Mouse (Mus musculus): ENCODE results near the gene Rad51b.

The Rad51b gene

DNA sequence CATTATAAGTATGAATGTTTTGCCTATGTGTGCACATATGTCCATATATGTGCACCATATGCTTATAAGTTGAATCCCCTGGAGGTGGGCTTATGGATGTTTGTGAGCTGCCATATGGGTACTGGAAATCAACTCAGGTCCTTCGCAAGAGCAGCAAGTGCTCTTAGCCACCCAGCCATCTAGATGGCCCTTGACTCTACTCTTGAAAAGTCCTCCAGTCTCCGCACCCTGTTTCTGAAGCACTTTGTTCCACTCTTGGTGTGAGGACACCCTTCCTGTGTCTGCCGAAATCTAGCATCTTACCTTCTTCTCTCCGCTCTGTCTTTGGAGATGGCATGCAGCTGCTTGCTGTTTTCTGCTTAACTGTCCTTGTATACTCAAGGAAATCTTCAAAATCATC lies 291.7 kb downstream of the Rad51b start:
- no peak for DNase-seq

DNA sequence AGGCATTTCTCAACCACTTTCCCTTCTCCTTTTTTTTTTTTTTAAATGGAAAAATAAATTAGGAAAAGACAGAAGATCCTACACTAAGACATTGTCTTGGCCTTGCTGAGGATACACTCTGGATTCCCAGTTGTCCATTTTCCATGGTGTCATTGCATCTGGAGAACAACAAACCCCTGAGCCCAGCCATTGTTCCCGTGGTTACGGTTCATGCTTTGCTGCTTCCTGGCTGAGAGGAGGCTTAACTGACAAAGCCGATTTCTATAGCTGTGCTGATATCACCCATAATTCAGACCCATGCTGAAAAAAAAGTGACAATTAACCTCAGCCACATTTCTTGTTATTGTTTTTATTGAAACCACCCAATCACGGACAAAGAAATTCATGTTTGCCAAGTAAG lies 295.1 kb downstream of the Rad51b start:
- no peak for DNase-seq

- DNase-seq = no peak
These were observed 299.8 kb downstream of the Rad51b start for GRCm38 (mm10) chr12:79596842-79597241.

GRCm38 (mm10) chr12:79597351-79597750 lies 300.3 kb downstream of the Rad51b start:
- DNase-seq = no peak

DNA sequence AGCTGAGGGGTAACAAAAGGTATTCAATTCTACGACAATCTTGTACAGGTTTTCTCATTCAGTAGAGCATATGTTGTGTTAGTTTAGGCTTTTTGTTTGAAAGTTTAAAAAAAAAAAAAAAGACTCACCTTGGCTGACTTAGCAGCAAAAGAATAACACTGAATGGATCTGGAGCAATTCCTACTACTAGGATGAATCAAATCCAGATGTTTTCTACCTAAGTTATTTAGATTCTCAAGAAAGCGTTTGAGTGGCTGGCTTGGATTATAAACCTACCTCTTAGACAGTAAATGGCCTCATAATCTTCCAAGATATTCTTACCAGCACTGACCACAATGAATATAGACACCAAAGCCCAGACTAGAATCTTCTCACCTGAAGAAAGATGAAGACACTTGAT lies 300.7 kb downstream of the Rad51b start:
- no peak for DNase-seq

DNA sequence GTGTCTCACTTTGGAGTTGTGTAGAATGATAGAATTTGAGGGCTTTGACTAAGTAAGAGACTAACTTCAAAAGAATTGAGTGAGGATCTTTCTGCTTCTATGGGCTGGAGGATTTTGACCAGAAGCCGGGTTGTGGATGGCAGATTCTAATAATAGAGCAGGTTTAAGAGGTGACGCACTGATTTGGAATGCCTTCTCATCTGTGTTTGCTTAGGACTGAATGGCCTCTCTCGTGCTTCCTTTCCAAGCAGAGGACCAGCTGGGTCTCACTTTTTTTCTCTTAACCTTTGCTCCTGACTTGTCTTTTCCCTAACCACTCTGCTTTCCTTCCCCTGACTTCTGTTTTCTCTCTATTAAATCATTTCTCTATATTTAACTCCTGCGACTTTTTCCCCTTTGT lies 301.4 kb downstream of the Rad51b start:
- DNase-seq = no peak

- no peak for DNase-seq
These were observed 301.8 kb downstream of the Rad51b start for GRCm38 (mm10) chr12:79598901-79599300.

DNA sequence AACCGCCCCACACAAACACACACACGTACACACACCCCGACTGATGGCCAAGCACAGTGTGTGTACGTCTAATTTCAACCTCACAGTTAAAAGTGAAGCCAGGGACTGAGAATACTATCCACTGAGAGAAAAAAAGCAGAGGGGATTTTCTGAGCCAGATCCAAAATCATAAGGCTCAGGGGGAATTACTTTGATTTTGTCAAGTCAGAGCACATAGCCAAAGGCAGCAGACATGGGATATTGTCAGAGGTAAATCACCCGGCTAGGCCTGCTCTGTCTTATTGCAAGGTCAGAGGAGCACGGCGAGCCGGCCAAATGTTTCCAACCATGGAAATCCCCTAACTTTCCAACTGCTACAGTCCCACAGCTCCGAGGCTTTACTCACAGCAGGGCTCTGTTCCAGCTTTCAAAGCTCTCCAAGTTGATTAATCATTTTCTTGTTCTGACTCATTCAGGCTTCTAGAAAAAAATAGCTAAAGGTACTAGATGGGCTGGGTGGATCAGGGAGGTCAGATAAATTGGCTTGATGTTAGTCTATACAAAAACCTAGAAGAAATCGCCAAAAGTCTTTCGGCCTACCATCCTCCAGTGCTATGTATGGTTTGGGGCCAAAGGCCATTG lies 303.2 kb downstream of the Rad51b start:
- no peak for DNase-seq

DNA sequence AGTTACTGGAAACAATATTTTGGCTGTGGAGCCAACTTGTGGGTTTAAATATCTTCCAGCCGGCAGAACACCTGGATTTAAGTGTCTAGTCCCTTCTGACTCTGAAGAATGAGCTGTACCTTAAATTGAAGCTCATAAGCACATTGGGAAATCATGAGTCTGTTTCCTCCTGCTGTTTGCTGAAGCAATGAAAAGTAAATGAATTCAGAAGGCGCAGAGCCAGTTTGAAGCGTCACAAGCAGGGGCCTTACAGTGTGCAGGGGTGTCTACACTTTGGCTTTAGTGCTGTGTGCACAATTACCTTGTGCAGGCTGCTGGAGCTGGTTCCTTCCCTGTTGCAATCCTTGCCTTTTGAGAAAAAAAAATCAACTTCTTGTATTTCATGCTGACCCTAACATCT lies 305.6 kb downstream of the Rad51b start:
- DNase-seq = no peak

DNA sequence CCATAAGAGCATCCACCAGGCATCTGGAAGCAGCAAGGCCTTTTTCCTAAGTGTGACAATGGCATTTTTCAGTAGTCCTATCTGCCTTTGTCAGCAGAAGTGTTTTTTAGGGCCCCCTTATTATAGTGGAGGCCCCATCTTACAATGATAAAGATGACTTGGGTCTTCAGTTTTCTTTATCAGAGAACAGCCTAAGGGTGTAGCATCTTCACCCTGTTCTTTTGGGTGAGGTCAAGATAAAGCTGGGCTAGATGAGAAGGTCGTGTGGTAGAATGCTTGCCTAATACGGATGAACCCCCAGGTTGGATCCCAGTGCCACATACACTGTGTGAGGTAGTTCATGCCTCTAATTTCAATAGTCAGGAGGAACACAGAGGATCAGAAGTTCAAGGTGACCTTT lies 307.8 kb downstream of the Rad51b start:
- DNase-seq = no peak

- no peak for DNase-seq
These were observed 309.1 kb downstream of the Rad51b start for GRCm38 (mm10) chr12:79606197-79606631.

GRCm38 (mm10) chr12:79609399-79610010 lies 312.4 kb downstream of the Rad51b start:
- DNase-seq = no peak

DNA sequence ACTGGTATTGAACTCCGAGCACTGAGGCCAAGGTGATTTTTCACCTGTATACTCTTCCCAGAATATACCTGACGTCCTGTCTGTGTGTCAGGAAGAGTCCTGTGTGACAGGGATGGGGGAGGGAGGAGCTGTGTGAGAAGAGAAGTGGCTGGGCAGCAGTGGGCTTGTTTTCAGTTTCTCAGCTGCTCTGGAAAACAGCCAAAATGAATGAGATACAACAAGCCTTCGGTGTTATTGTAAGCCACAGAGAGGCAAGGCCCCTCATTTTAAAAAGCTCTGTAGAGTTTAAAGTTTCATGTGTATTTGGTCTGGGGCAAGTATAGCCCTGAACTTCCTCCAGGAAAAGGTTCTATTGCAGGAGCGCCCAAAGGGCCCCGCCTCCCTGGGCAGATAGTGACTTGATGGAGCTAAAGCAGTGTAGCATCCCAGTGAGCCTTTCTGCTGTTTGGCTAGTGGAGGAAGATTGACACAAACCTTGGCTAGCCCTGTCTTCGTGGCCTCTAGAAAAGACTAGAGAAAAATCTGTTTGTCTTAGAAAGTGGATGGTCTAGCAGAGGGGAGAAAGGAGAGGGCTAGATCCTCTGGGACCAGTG lies 313.5 kb downstream of the Rad51b start:
- no peak for DNase-seq

DNA sequence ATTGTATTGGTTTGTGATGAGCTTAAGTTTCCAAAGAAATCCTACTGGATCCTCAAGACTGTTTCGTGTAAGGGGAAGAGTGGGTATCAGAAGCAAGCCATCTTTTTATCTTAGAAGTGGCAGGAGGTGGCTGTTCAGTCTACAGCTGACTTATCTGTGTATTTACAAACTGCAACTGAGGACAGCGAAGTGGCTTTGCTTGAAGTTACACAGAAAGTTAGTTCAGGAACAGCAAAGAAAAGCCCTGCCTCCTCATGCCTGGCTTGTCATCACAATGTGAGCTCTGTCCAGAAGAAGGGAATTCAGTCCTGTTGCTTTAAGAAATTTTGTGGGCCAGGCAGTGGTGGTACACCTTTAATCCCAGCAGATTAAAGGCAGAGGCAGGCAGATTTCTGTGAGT lies 314.6 kb downstream of the Rad51b start:
- no peak for DNase-seq

- DNase-seq = peak; percentile 88
These were observed 315.4 kb downstream of the Rad51b start for GRCm38 (mm10) chr12:79612334-79613060.

- peak; percentile 47 for DNase-seq
These were observed 316.1 kb downstream of the Rad51b start for GRCm38 (mm10) chr12:79613061-79613788.

GRCm38 (mm10) chr12:79613846-79614582 lies 316.9 kb downstream of the Rad51b start:
- no peak for DNase-seq

- no peak for DNase-seq
These were observed 317.5 kb downstream of the Rad51b start for GRCm38 (mm10) chr12:79614583-79614953.

GRCm38 (mm10) chr12:79615717-79616316 lies 318.7 kb downstream of the Rad51b start:
- no peak for DNase-seq

- no peak for DNase-seq
These were observed 321.9 kb downstream of the Rad51b start for GRCm38 (mm10) chr12:79619009-79619408.

- no peak for DNase-seq
These were observed 323.6 kb downstream of the Rad51b start for GRCm38 (mm10) chr12:79620693-79621092.

GRCm38 (mm10) chr12:79623308-79623707 lies 326.2 kb downstream of the Rad51b start:
- DNase-seq = no peak

Data from cerebellum, adult 11 months (tissue).